Mouse (Mus musculus) heart, adult 9 months (tissue): Measurements from ENCODE around the gene Cideb.
A peak's percentile ranks its signal among the peaks of the same experiment; 100 is the strongest.

Experiments used
- DNase-seq, 2 experiments: peaks; one replicate each; pipeline ENCODE4 v3.0.0; 2022; ENCODE audit warnings: low spot score in 2 of 2

Cideb gene

DNA sequence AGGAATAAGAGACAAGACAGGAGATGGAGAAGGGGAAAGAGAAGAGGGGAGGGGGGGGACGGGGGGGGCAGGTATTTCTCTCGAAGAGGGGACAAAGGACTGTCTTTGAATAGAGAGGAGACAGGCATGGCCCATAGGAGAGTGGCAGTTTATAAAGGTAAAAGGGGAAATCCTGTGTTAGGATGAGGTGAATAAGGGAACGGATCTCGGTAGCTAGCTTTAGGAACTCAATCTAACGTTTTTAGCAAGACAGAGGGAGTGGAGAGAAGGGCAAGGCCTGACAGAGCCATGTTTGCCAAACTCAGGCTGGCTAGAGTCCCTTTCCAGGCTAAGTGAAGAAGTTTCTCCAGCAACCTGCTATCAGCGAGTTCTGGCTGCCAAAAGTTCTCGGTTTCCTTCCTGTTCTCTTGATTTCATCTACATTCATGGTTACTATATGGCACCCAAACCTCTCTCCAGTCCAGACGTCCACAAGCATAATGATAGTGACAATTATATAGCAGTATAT, 35.8 kb downstream of the Cideb start:
- DNase-seq, result no peak

GRCm38 (mm10) chr14:55721700-55722437, 36.4 kb downstream of the Cideb start, which contains the start of gene Rabggta:
Rabggta (minus strand) TSS chr14:55722263.
- DNase-seq, result peak; percentile 81 to 89

GRCm38 (mm10) chr14:55721076-55721475, 37.2 kb downstream of the Cideb start:
- DNase-seq, result no peak

GRCm38 (mm10) chr14:55720666-55721065, 37.6 kb downstream of the Cideb start:
- no peak for DNase-seq

GRCm38 (mm10) chr14:55719737-55720136, 38.5 kb downstream of the Cideb start:
- DNase-seq, result no peak

DNA sequence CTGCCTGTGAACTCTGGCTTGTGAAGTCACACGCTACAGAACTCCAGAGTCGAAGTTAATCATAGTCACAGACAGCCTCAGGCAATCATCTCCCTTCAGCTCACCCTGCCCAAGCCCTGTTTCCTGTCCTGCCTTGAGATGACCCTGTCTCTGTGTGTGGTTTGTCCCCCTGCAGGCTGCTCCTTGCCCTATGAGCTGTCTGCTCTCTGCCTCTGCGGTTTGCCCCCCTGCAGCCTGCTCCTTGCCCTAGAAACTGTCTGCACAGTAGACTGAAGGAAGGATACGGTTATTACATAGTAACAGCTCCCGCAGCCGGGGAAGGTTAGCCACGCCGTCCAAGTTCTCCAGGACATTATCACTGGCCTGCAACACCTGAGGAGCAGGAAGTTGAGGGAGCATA, 41.4 kb downstream of the Cideb start:
- DNase-seq, result no peak

DNA sequence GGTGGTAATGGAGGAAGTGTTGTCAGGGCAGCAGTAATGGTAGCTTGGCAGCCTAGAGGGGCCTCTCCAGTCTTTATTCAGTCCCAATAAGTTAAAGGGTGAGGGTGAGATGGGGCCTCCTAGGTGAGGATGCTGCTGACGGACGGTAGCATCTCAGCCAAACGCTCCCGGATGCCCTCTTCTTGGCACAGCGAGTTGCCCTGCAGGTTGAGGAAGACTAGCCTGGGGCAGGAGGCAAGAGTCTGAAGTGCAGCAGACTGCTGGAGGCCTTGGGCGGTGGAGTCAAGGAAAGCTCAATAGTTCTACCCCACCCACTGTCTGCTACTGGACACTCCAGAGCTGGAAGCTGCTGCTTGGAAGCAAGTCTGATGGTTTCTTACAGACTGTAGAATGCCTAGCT, 42.0 kb downstream of the Cideb start:
- DNase-seq, result no peak

- DNase-seq, result no peak
Measured at GRCm38 (mm10) chr14:55714893-55715292, 43.4 kb downstream of the Cideb start.

GRCm38 (mm10) chr14:55713729-55714122, 44.5 kb downstream of the Cideb start, which contains the start of gene Tgm1:
Tgm1 (minus strand) TSS chr14:55713926.
- no peak for DNase-seq

- DNase-seq, result peak; percentile 40 to 43
Measured at GRCm38 (mm10) chr14:55713007-55713728, 45.1 kb downstream of the Cideb start.

DNA sequence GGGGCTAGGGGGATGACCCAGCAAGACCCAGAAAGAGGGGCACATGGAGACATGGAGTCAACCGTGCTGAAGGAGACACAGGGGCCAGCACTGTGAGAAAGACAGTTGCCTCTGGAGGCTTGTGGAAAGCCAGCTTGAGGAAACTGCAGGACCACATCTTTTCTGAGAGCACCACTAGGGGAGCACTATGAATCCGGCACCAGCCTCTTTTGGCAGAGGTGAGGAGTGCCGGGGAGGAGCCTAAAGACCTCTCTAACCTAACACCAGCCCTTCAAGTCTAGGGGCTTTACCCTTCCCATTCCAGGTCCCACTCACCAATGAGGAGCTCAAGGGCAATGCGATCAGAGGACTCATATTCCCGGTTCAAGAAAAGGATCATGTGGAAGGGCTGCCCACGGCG, 46.5 kb downstream of the Cideb start:
- DNase-seq, result no peak

DNA sequence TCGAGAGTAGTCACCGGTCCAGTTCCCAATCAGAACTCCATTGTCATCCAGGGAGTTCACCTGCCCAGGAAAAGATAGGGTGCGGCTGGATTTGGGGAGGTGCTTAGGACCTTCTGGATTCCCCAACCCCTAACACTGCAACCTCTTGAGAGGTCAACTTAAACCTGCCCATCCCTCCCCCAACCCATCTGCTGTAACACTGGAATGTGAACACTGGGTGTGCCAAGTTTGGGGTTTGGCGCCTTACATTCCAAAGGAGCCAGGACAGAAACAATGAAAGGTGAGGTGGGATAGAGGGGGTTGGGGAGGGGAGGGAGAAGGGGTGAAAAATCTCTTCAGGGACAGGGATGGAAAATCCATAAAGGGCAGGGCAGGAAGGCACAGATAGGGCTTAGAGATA, 48.7 kb downstream of the Cideb start:
- DNase-seq, result no peak

- no peak for DNase-seq
Measured at GRCm38 (mm10) chr14:55707397-55707796, 50.9 kb downstream of the Cideb start.

DNA sequence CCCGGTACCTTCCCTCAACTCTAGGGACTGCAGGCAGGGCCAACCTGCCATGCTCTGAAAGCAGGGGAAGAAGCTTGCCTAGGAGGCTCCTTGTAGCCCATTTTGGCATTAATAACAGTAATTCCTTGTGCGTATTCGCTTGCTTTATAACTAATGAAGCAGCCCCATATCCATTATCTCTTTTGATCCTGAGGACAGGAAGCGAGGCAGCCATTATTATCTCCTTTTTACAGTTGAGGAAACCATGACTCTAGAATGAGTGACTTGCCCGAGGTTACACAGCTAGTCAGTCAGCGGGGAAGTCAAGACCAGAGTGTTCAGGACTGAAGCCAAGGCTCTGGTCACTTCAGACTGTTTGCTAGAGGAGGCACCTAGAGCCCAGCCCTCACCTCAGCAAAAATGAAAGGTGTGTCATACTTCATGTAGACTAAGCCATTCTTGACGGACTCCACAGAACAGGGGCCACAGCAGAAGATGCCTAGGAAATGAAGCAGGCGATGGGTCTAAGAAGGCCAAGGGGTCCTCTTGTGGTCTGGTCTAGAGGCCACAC, 52.1 kb downstream of the Cideb start:
- no peak for DNase-seq
